Mouse (Mus musculus): ENCODE measurements around the gene Btbd9.

DNA sequence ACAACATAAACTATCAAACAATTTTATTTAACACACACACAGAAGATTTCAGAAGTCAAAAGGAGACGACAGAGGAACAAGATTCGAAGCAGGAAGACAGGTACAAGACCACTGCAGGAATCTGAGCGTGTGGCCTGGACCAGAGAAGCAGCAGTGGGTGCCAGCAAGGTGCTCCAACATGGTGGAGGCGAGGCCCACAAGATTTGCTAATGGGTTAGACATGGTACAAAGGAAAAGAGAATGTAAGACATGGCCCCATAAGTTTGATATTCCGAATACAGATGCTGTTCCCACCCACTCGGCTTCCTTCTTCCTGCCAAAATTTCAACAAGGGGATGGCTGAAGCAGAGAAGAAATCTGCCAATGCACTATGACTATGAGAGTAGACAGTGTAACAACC, 94.5 kb downstream of the Btbd9 start:
- no peak for TF ChIP-seq CTCF (IDR thresholded peaks at IDR 0.05; ENCODE audit: extremely low read depth, insufficient read depth, low read length)
- no peak for TF ChIP-seq POLR2A (IDR thresholded peaks at IDR 0.05; ENCODE audit: extremely low read depth, insufficient read depth, low read length)
